Comparison of ENCODE assay signal across 8 mouse cellular contexts in the genomic region with DNA sequence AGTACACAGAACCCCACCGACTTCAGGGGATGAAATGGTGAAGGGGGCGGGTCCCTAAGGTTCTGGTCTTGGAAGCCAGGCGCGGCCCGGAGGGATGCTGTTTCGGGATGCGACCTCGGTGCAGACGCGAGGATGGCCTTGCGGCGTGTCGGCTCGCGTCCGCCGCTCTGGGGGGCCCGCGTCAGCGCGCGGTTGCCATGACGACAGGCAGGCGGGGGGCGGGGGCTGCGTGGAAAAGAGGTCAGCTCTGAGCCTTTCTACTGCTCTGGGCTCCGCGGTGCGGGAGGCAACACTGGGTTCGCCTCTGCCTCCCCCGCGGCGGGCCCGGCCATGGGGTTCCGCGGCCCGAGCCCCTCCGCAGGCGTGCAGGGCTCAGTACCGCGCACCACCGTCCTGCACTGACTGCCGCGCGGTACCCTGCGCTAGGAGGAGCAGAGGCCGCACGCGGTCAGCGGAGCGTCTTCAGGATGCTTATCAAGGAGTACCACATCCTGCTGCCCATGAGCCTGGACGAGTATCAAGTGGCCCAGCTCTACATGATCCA. TPM values are rescaled to one million over a fixed set of nuclear protein-coding genes. Genes with fewer than 3 reads are reported as not detected.
A peak's percentile ranks its signal among the peaks of the same experiment; 100 is the strongest.
DNase-seq lines count a peak whose midpoint lies in the region; ATAC-seq lines count a peak whose summit lies in the region.

No protein-coding gene starts in this region.

- H3K27me3 ChIP-seq in embryonic facial prominence, embryonic 15.5 days, result peaks cover 26% of the 10 kb centered on the region
- peaks cover 32% of the 10 kb centered on the region for H3K27me3 ChIP-seq in hindbrain, embryonic 13.5 days
- peaks cover 45% of the 10 kb centered on the region for H3K27me3 ChIP-seq in limb, embryonic 13.5 days
- H3K27me3 ChIP-seq in neural tube, embryonic 11.5 days (ENCODE audit: control insufficient read depth, insufficient read depth, low read length), result peaks cover 28% of the 10 kb centered on the region

- DNase-seq in embryo, embryonic 10 days (ENCODE audit: low spot score), result peak; percentile 62
- DNase-seq in embryo, embryonic 9.5 days (ENCODE audit: extremely low spot score), result no peak
- peak; percentile 63 for DNase-seq in ZHBTc4 (ENCODE audit: low read depth, low spot score)
- DNase-seq in neural tube, embryonic 11.5 days (ENCODE audit: low spot score), result peak; percentile 70
- DNase-seq in thymus, postnatal 14 days, result peak; percentile 75

- WGBS in embryonic facial prominence, embryonic 15.5 days, result 1% methylated on average over 52 of the region's 52 CpGs
- under 1% methylated on average over 51 of the region's 52 CpGs for WGBS in hindbrain, embryonic 13.5 days
- under 1% methylated on average over 51 of the region's 52 CpGs for WGBS in limb, embryonic 13.5 days
- 0% methylated on average over 51 of the region's 52 CpGs for WGBS in neural tube, embryonic 11.5 days

- ATAC-seq in embryonic facial prominence, embryonic 15.5 days (ENCODE audit: insufficient number of reproducible peaks, low FRiP score, low TSS enrichment, low read depth), result no peak
- 0 out of 2 replicates have a peak, but pooled peaks have one; percentile 7 for ATAC-seq in hindbrain, embryonic 13.5 days (ENCODE audit: low FRiP score)
- no peak for ATAC-seq in limb, embryonic 13.5 days (ENCODE audit: low FRiP score, low read depth)
- no peak for ATAC-seq in neural tube, embryonic 11.5 days (ENCODE audit: insufficient read depth, low FRiP score, low TSS enrichment)

- H3K4me1 ChIP-seq in embryonic facial prominence, embryonic 15.5 days, result peaks cover 55% of the 10 kb centered on the region
- H3K4me1 ChIP-seq in hindbrain, embryonic 13.5 days (replicated peaks), result peaks cover 73% of the 10 kb centered on the region
- peaks cover 49% of the 10 kb centered on the region for H3K4me1 ChIP-seq in limb, embryonic 13.5 days
- peaks cover 16% of the 10 kb centered on the region for H3K4me1 ChIP-seq in neural tube, embryonic 11.5 days (ENCODE audit: control insufficient read depth, insufficient read depth, low read length)

- peak overlapping the region; percentile 42 for H3K9ac ChIP-seq in embryonic facial prominence, embryonic 15.5 days
- H3K9ac ChIP-seq in hindbrain, embryonic 13.5 days, result peak overlapping the region; percentile 83
- H3K9ac ChIP-seq in limb, embryonic 13.5 days, result peak overlapping the region; percentile 66
- peak overlapping the region; percentile 63 for H3K9ac ChIP-seq in neural tube, embryonic 11.5 days (ENCODE audit: low read length)

- H3K4me3 ChIP-seq in embryonic facial prominence, embryonic 15.5 days (replicated peaks), result peak overlapping the region; percentile 46
- peak overlapping the region; percentile 53 for H3K4me3 ChIP-seq in hindbrain, embryonic 13.5 days
- peak overlapping the region; percentile 49 for H3K4me3 ChIP-seq in limb, embryonic 13.5 days
- peak overlapping the region; percentile 46 for H3K4me3 ChIP-seq in neural tube, embryonic 11.5 days (ENCODE audit: low read depth, low read length)

- H3K4me2 ChIP-seq in embryonic facial prominence, embryonic 15.5 days (replicated peaks), result peak overlapping the region; percentile 92
- H3K4me2 ChIP-seq in hindbrain, embryonic 13.5 days, result peak overlapping the region; percentile 69
- peak overlapping the region; percentile 95 for H3K4me2 ChIP-seq in limb, embryonic 13.5 days (replicated peaks)
- H3K4me2 ChIP-seq in neural tube, embryonic 11.5 days (ENCODE audit: low read depth), result peak overlapping the region; percentile 88

- no peaks in the 10 kb centered on the region for H3K9me3 ChIP-seq in embryonic facial prominence, embryonic 15.5 days (replicated peaks)
- H3K9me3 ChIP-seq in hindbrain, embryonic 13.5 days, result no peaks in the 10 kb centered on the region
- no peaks in the 10 kb centered on the region for H3K9me3 ChIP-seq in limb, embryonic 13.5 days
- H3K9me3 ChIP-seq in neural tube, embryonic 11.5 days (ENCODE audit: control insufficient read depth, low read length), result no peaks in the 10 kb centered on the region

- no peak overlapping the region for H3K27ac ChIP-seq in embryonic facial prominence, embryonic 15.5 days (replicated peaks)
- peak overlapping the region; percentile 69 for H3K27ac ChIP-seq in hindbrain, embryonic 13.5 days
- H3K27ac ChIP-seq in limb, embryonic 13.5 days, result no peak overlapping the region
- H3K27ac ChIP-seq in neural tube, embryonic 11.5 days (ENCODE audit: low read depth, low read length), result no peak overlapping the region

- no peaks in the 10 kb centered on the region for H3K36me3 ChIP-seq in embryonic facial prominence, embryonic 15.5 days
- H3K36me3 ChIP-seq in hindbrain, embryonic 13.5 days, result peaks cover 14% of the 10 kb centered on the region
- no peaks in the 10 kb centered on the region; the same call in 1 of the 2 replicates for H3K36me3 ChIP-seq in limb, embryonic 13.5 days
- no peaks in the 10 kb centered on the region for H3K36me3 ChIP-seq in neural tube, embryonic 11.5 days (ENCODE audit: control insufficient read depth, insufficient read depth, low read length)

RNA-seq across cellular contexts. Expression of a gene that starts 1.0 kb away (rescaled TPM):
- 9.7 and 10.8 TPM in 2 replicates for polyA plus RNA-seq in embryonic facial prominence, embryonic 15.5 days (2015; fragmentation: Nextera tagmentation; extraction: Ambion mirVana)
- 43.3 and 48.5 TPM in 2 replicates for polyA plus RNA-seq in hindbrain, embryonic 13.5 days (2015; fragmentation: Nextera tagmentation; extraction: Ambion mirVana)
- 6.6 and 7.3 TPM in 2 replicates for polyA plus RNA-seq in limb, embryonic 13.5 days (2015; fragmentation: Nextera tagmentation; extraction: Ambion mirVana)
- polyA plus RNA-seq in neural tube, embryonic 11.5 days (2014; fragmentation: Nextera tagmentation; extraction: Ambion mirVana), result 9.9 and 13.1 TPM in 2 replicates

RNA-seq across cellular contexts. Expression of a gene that starts 3.8 kb away (rescaled TPM):
- polyA plus RNA-seq in embryonic facial prominence, embryonic 15.5 days (2015; fragmentation: Nextera tagmentation; extraction: Ambion mirVana), result 84.6 and 92.8 TPM in 2 replicates
- 79.8 and 81.0 TPM in 2 replicates for polyA plus RNA-seq in hindbrain, embryonic 13.5 days (2015; fragmentation: Nextera tagmentation; extraction: Ambion mirVana)
- polyA plus RNA-seq in limb, embryonic 13.5 days (2015; fragmentation: Nextera tagmentation; extraction: Ambion mirVana), result 56.8 TPM in 2 replicates
- polyA plus RNA-seq in neural tube, embryonic 11.5 days (2014; fragmentation: Nextera tagmentation; extraction: Ambion mirVana), result 81.3 and 86.7 TPM in 2 replicates

RNA-seq across cellular contexts. Expression of a gene that starts 19.4 kb away (rescaled TPM):
- not detected in 2 replicates for polyA plus RNA-seq in embryonic facial prominence, embryonic 15.5 days (2015; fragmentation: Nextera tagmentation; extraction: Ambion mirVana)
- not detected in 2 replicates for polyA plus RNA-seq in hindbrain, embryonic 13.5 days (2015; fragmentation: Nextera tagmentation; extraction: Ambion mirVana)
- polyA plus RNA-seq in limb, embryonic 13.5 days (2015; fragmentation: Nextera tagmentation; extraction: Ambion mirVana), result not detected in 2 replicates
- not detected in 2 replicates for polyA plus RNA-seq in neural tube, embryonic 11.5 days (2014; fragmentation: Nextera tagmentation; extraction: Ambion mirVana)

RNA-seq across cellular contexts. Expression of a gene that starts 24.9 kb away (rescaled TPM):
- polyA plus RNA-seq in embryonic facial prominence, embryonic 15.5 days (2015; fragmentation: Nextera tagmentation; extraction: Ambion mirVana), result 98.5 and 100 TPM in 2 replicates
- polyA plus RNA-seq in hindbrain, embryonic 13.5 days (2015; fragmentation: Nextera tagmentation; extraction: Ambion mirVana), result 90.3 and 91.7 TPM in 2 replicates
- 98.5 and 105 TPM in 2 replicates for polyA plus RNA-seq in limb, embryonic 13.5 days (2015; fragmentation: Nextera tagmentation; extraction: Ambion mirVana)
- 68.4 and 77.6 TPM in 2 replicates for polyA plus RNA-seq in neural tube, embryonic 11.5 days (2014; fragmentation: Nextera tagmentation; extraction: Ambion mirVana)

RNA-seq across cellular contexts. Expression of a gene that starts 38.8 kb away (rescaled TPM):
- polyA plus RNA-seq in embryonic facial prominence, embryonic 15.5 days (2015; fragmentation: Nextera tagmentation; extraction: Ambion mirVana), result not detected in 2 replicates
- not detected in 2 replicates for polyA plus RNA-seq in hindbrain, embryonic 13.5 days (2015; fragmentation: Nextera tagmentation; extraction: Ambion mirVana)
- not detected in 2 replicates for polyA plus RNA-seq in limb, embryonic 13.5 days (2015; fragmentation: Nextera tagmentation; extraction: Ambion mirVana)
- polyA plus RNA-seq in neural tube, embryonic 11.5 days (2014; fragmentation: Nextera tagmentation; extraction: Ambion mirVana), result not detected in 2 replicates
